In genomic region chr11:86278442-86279102, GRCm38 (mm10) we compare ENCODE assay signal across 22 mouse cellular contexts. TPM values are rescaled to one million over a fixed set of nuclear protein-coding genes. Genes with fewer than 3 reads are reported as not detected.
DNase-seq lines count a peak whose midpoint lies in the region; TF ChIP-seq lines count a peak whose summit lies in the region.
"Had no signal": no experiment of that assay in that cellular context is flagged by ENCODE, and none has a peak within 500 bp of the region (broad histone marks: within the 10 kb centered on the region; RNA-seq: fewer than 3 reads in every experiment).

No protein-coding gene starts in this region.

- no peak overlapping the region for H3K27ac ChIP-seq in CH12.LX (ENCODE audit: insufficient read depth, low read depth)
- H3K27ac ChIP-seq in ES-E14 (ENCODE audit: insufficient read depth, low read depth, low read length, poor library complexity, severe bottlenecking) = no peak overlapping the region
- H3K27ac ChIP-seq: embryonic facial prominence, embryonic 10.5 days; embryonic facial prominence, embryonic 12.5 days; forebrain, embryonic 13.5 days; forebrain, embryonic 15.5 days had no signal

- intact Hi-C loops in left cerebral cortex, postnatal 36 days (cut with DNase I) = no loop called here

- H3K4me2 ChIP-seq in CH12.LX (ENCODE audit: insufficient read depth, low read depth, poor library complexity, severe bottlenecking) = no peak overlapping the region
- H3K4me2 ChIP-seq: embryonic facial prominence, embryonic 12.5 days; forebrain, embryonic 13.5 days; forebrain, embryonic 15.5 days had no signal

- H3K4me1 ChIP-seq in CH12.LX (ENCODE audit: control insufficient read depth in 1 of 2, insufficient read depth in 2 of 2) (no peaks in the 10 kb centered on the region), ES-E14 (ENCODE audit: control insufficient read depth in 2 of 2, insufficient read depth in 2 of 2, low read length in 2 of 2, poor library complexity in 1 of 2) (no peaks in the 10 kb centered on the region)
- H3K4me1 ChIP-seq: embryonic facial prominence, embryonic 10.5 days; embryonic facial prominence, embryonic 12.5 days; forebrain, embryonic 13.5 days; forebrain, embryonic 15.5 days had no signal

- no peak for TF ChIP-seq CTCF in CH12.LX (conservative IDR thresholded peaks at IDR 0.05 in 1 of 2, IDR thresholded peaks at IDR 0.05 in 1 of 2; ENCODE audit: low read depth in 2 of 2, low read length in 2 of 2)

- peaks cover 8% of the 10 kb centered on the region for H3K79me2 ChIP-seq in CH12.LX (replicated peaks; ENCODE audit: control insufficient read depth, extremely low read depth, insufficient read depth, poor library complexity, severe bottlenecking)

- no peak overlapping the region for H3K4me3 ChIP-seq in CH12.LX (replicated peaks in 1 of 3; ENCODE audit: low read depth in 2 of 3, low read length in 2 of 3, poor library complexity in 1 of 3)
- H3K4me3 ChIP-seq in ES-E14 (ENCODE audit: insufficient read depth in 1 of 2, low read depth in 1 of 2, low read length in 2 of 2, poor library complexity in 1 of 2, severe bottlenecking in 1 of 2) = no peak overlapping the region
- H3K4me3 ChIP-seq: embryonic facial prominence, embryonic 10.5 days; embryonic facial prominence, embryonic 12.5 days; forebrain, embryonic 13.5 days; forebrain, embryonic 15.5 days had no signal

- H3K36me3 ChIP-seq in CH12.LX (replicated peaks in 1 of 2; ENCODE audit: control insufficient read depth in 1 of 2, insufficient read depth in 1 of 2, low read length in 1 of 2) = peaks cover 58 to 93% of the 10 kb centered on the region in 2 experiments
- H3K36me3 ChIP-seq in ES-E14 (ENCODE audit: control insufficient read depth, insufficient read depth, low read length, poor library complexity, severe bottlenecking) = peaks cover 4% of the 10 kb centered on the region

- TF ChIP-seq POLR2A in CH12.LX (IDR thresholded peaks at IDR 0.05; ENCODE audit: low read depth, low read length) = no peak

- H3K27me3 ChIP-seq in CH12.LX (replicated peaks) = no peaks in the 10 kb centered on the region
- H3K27me3 ChIP-seq: embryonic facial prominence, embryonic 12.5 days; forebrain, embryonic 13.5 days; forebrain, embryonic 15.5 days had no signal

- H3K9ac ChIP-seq in CH12.LX (ENCODE audit: insufficient read depth, low read depth) = no peak overlapping the region
- no peak overlapping the region for H3K9ac ChIP-seq in ES-E14 (ENCODE audit: insufficient read depth, low read depth, low read length, poor library complexity, severe bottlenecking)
- H3K9ac ChIP-seq: embryonic facial prominence, embryonic 12.5 days; forebrain, embryonic 13.5 days; forebrain, embryonic 15.5 days; forebrain, postnatal 0 days had no signal

- H3K9me3 ChIP-seq in CH12.LX (replicated peaks; ENCODE audit: low read length) (no peaks in the 10 kb centered on the region), ES-E14 (ENCODE audit: control insufficient read depth, insufficient read depth, low read depth, low read length) (no peaks in the 10 kb centered on the region)
- H3K9me3 ChIP-seq: embryonic facial prominence, embryonic 10.5 days; embryonic facial prominence, embryonic 12.5 days; forebrain, embryonic 13.5 days; forebrain, embryonic 15.5 days; G1E had no signal

- dilution Hi-C loops in CH12.LX (cut with MboI; ENCODE audit: extremely low pct_ligation_motif_present, extremely low pct_unique_long_range_greater_than_20kb, low sequenced_read_pairs) = no loop called here

- no peak for TF ChIP-seq RAD21 in CH12.LX (IDR thresholded peaks at IDR 0.05; ENCODE audit: low read depth, low read length)

- in situ Hi-C loops in CH12.LX (cut with MboI; ENCODE audit: low pct_ligation_motif_present, low pct_unique_long_range_greater_than_20kb, low sequenced_read_pairs) = no loop called here
- in situ Hi-C loops in ES-E14 (cut with MboI; ENCODE audit: low sequenced_read_pairs in 2 of 2, unreplicated experiment in 2 of 2) = no loop called here

- DNase-seq in left cerebral cortex, adult 11 months (ENCODE audit: low spot score) = peak; percentile 11
- DNase-seq in left cerebral cortex, postnatal 36 days (ENCODE audit: low spot score in 2 of 2) = no peak
- DNase-seq in CH12.LX (ENCODE audit: extremely low read depth) = no peak
- DNase-seq in ES-E14 (ENCODE audit: low read depth, low spot score) = no peak
- DNase-seq in brain, adult 2 months (ENCODE audit: low read depth, low spot score) = peak; percentile 40
- no peak for DNase-seq in adrenal gland, adult 18-20 months (ENCODE audit: low spot score in 2 of 2)
- no peak for DNase-seq in B cell, adult 2 months
- DNase-seq in thymus, postnatal 0 days (ENCODE audit: low spot score) = no peak
- DNase-seq: adrenal gland, adult 8-10 months; adrenal gland, postnatal 14 days; adrenal gland, postnatal 36 days; cerebellum, adult 11-12 months; cerebellum, adult 2 months; cerebellum, adult 9-10 months; cerebellum, postnatal 10 days; cerebellum, postnatal 25 days; forebrain, postnatal 0 days had no signal

- no peak for TF ChIP-seq EP300 in CH12.LX (IDR thresholded peaks at IDR 0.05; ENCODE audit: low read length)

TF ChIP-seq in CH12.LX, 34 proteins besides CTCF, POLR2A, EP300 and RAD21:
- TF ChIP-seq GABPA (IDR thresholded peaks at IDR 0.05; ENCODE audit: insufficient replicate concordance, low read depth, low read length) (no peak), MAFK (IDR thresholded peaks at IDR 0.05; ENCODE audit: insufficient replicate concordance, low read length) (peak; percentile 93), MYC (IDR thresholded peaks at IDR 0.05; ENCODE audit: low read depth, low read length) (no peak)

TF ChIP-seq in ES-E14, 5 proteins besides CTCF, POLR2A, EP300 and RAD21:
- TF ChIP-seq CHD2 (IDR thresholded peaks at IDR 0.05; ENCODE audit: low read depth, low read length) (no peak), ZC3H11A (IDR thresholded peaks at IDR 0.05; ENCODE audit: borderline replicate concordance, low read depth, low read length) (no peak), ZNF384 (IDR thresholded peaks at IDR 0.05; ENCODE audit: low read depth, low read length) (no peak), HCFC1 (IDR thresholded peaks at IDR 0.05; ENCODE audit: borderline replicate concordance, insufficient read depth, low read length) (no peak), MAFK (IDR thresholded peaks at IDR 0.05; ENCODE audit: insufficient read depth, low read depth, low read length) (peak; percentile 79)

RNA-seq across cellular contexts. Expression of gene Ints2, which starts 21.2 kb away (rescaled TPM):
- total RNA-seq in left cerebral cortex, postnatal 36 days (2021) = 10 to 100 TPM; 21.0 to 28.2 TPM
- total RNA-seq in CH12.LX (2012; rRNA removed) (54.8 and 68.8 TPM in 2 replicates), CH12.LX (2014; rRNA removed) (86.3 and 96.7 TPM in 2 replicates), ES-E14 (2012; rRNA removed) (85.1 and 92.9 TPM in 2 replicates)
- polyA plus RNA-seq in CH12.LX (2012; ENCODE audit: insufficient read length, low read depth) = 44.4 and 58.8 TPM in 2 replicates
- 10 to 100 TPM; 21.6 to 23.1 TPM for total RNA-seq in adrenal gland, adult 18-20 months (2021)
- 18.4 and 19.1 TPM in 2 replicates for polyA plus RNA-seq in thymus, postnatal 0 days (2015; fragmentation: Nextera tagmentation; extraction: Ambion mirVana)

Comparison
In these comparisons a context has a peak if more than half of its experiments do, and no peak if none do; other contexts are left out.
1. DNase-seq: peak in left cerebral cortex, adult 11 months (single experiment) and brain, adult 2 months (single experiment); none in left cerebral cortex, postnatal 36 days (0 of 2), CH12.LX (single experiment), ES-E14 (single experiment), adrenal gland, adult 18-20 months (0 of 2), B cell, adult 2 months (0 of 2) and thymus, postnatal 0 days (single experiment).